Mouse (Mus musculus): Measurements from ENCODE around the gene Emc6. TPM values are rescaled to one million over a fixed set of nuclear protein-coding genes. Genes with fewer than 3 reads are reported as not detected.

The Emc6 gene
- total RNA-seq, 2 experiments from 2014 or later, result 51.5 to 59.7 TPM

Other genes with a start within 250 kb of the Emc6 start
- 1 to 10 TPM; 4.3 to 5.7 TPM for gene Atp2a3, start 215.9 kb downstream of the Emc6 start, total RNA-seq (2021)
- under 1 TPM; 0.46 to 0.62 TPM for gene P2rx1, start 177.9 kb downstream of the Emc6 start, total RNA-seq (2021)
- gene Camkk1, start 158.0 kb downstream of the Emc6 start, total RNA-seq (2021), result 100 to 1,000 TPM; 157 to 161 TPM
- gene Ncbp3, start 129.3 kb downstream of the Emc6 start, total RNA-seq (2021), result 10 to 100 TPM; 10.3 to 10.9 TPM
- gene Itgae, start 86.5 kb downstream of the Emc6 start, total RNA-seq (2021), result under 1 TPM; 0.15 to 0.18 TPM
- under 1 TPM; 0.23 to 0.32 TPM for gene Haspin, start 38.7 kb downstream of the Emc6 start, total RNA-seq (2021)
- gene P2rx5, start 16.6 kb downstream of the Emc6 start, total RNA-seq (2021), result 1 to 10 TPM; 2.3 to 3.4 TPM
- gene Tax1bp3, start within 50 bp of the Emc6 start, total RNA-seq (2021), result 10 to 100 TPM; 10.9 to 11.2 TPM
- gene Ctns, start 22.0 kb upstream of the Emc6 start, total RNA-seq (2021), result 10 to 100 TPM; 21.2 to 24.8 TPM
- 1 to 10 TPM; 3.4 to 3.5 TPM for gene Shpk, start 22.4 kb upstream of the Emc6 start, total RNA-seq (2021)
- gene Trpv1, start 57.3 kb upstream of the Emc6 start, total RNA-seq (2021), result under 1 TPM in 1 of 2 experiments, not detected in 1; 0.17 TPM
- under 1 TPM; 0.25 to 0.38 TPM for gene Trpv3, start 90.4 kb upstream of the Emc6 start, total RNA-seq (2021)
- 10 to 100 TPM; 11.9 to 14.4 TPM for gene Aspa, start 152.6 kb upstream of the Emc6 start, total RNA-seq (2021)
- not detected for gene Gm49340, start 152.7 kb upstream of the Emc6 start, total RNA-seq (2021)
- gene Spata22, start 152.7 kb upstream of the Emc6 start, total RNA-seq (2021), result not detected
- not detected for gene Olfr20, start 173.7 kb upstream of the Emc6 start, total RNA-seq (2021)
- gene Olfr376, start 194.2 kb upstream of the Emc6 start, total RNA-seq (2021), result not detected
- gene Olfr1, start 222.6 kb upstream of the Emc6 start, total RNA-seq (2021), result not detected

Measured in layer of hippocampus, postnatal 36 days (tissue).